Mouse (Mus musculus): ENCODE measurements around the gene Scml4.

DNA sequence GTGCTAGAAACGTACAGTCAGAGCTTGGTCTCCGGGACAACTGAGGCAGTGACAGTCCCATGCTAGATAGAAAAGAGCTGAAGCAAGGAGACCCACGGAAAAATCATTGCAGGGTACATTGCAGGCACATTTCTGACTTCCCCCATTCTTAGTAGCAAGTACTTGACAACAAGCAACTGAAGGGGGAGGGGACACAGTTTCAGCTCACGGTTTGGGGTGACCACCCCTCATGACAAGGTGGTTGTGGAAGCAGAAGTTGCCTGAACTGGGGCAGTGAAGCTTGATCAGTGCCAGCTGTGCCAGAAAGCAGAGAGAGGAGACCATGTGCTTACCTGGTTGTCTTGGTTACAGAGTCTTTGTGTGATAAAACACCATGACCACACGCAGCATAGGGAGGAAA lies 93.4 kb downstream of the Scml4 start:
- no peak for TF ChIP-seq GATA1 (IDR thresholded peaks at IDR 0.05; ENCODE audit: low read length)
- no peak for TF ChIP-seq TAL1 (IDR thresholded peaks at IDR 0.05; ENCODE audit: low read length)

Measured in erythroblast, embryonic 14.5 days (primary cell).